Mouse (Mus musculus) hindbrain, embryonic 16.5 days (tissue): ENCODE results near the gene Glis2. TPM values are rescaled to one million over a fixed set of nuclear protein-coding genes. Genes with fewer than 3 reads are reported as not detected.

ENCODE experiments used
- ATAC-seq: fragments of 200-750 bp; cut with Nextera tagmentation; 2 replicates; pipeline ENCODE4 v1.8.0; 2017; ENCODE audit warnings: moderate TSS enrichment, moderate library complexity
- H3K27ac ChIP-seq: fragments of 300-500 bp; sonication (generic); 2 replicates; pipeline ENCODE4 v1.5.1; 2014; ENCODE audit warnings: low read depth, mild to moderate bottlenecking, control low read depth, low read length, moderate library complexity
- H3K27me3 ChIP-seq: fragments of 300-500 bp; sonication (generic); replicated peaks from 2 replicates; pipeline ENCODE4 v1.6.1; 2014; ENCODE audit warnings: low read length; ENCODE audit not compliant: control insufficient read depth, insufficient read depth
- H3K36me3 ChIP-seq: fragments of 300-500 bp; sonication (generic); 2 replicates; pipeline ENCODE4 v1.6.1; 2014; ENCODE audit warnings: mild to moderate bottlenecking, low read length, moderate library complexity, mixed read lengths; ENCODE audit not compliant: control insufficient read depth, insufficient read depth
- H3K4me1 ChIP-seq: fragments of 300-500 bp; sonication (generic); 2 replicates; pipeline ENCODE4 v1.6.1; 2014; ENCODE audit warnings: low read depth, low read length; ENCODE audit not compliant: control insufficient read depth, insufficient read depth
- H3K4me2 ChIP-seq: fragments of 300-500 bp; sonication (generic); 2 replicates; pipeline ENCODE4 v1.6.1; 2014; ENCODE audit warnings: mild to moderate bottlenecking, low read length, control low read depth, moderate library complexity
- H3K4me3 ChIP-seq: fragments of 300-500 bp; sonication (generic); 2 replicates; pipeline ENCODE4 v1.5.1; 2014; ENCODE audit warnings: mild to moderate bottlenecking, low read length, control low read depth, moderate library complexity
- H3K9ac ChIP-seq: fragments of 300-500 bp; sonication (generic); 2 replicates; pipeline ENCODE4 v1.6.1; 2014; ENCODE audit warnings: low read depth, mild to moderate bottlenecking, control low read depth, low read length, moderate library complexity
- H3K9me3 ChIP-seq: fragments of 300-500 bp; sonication (generic); 2 replicates; pipeline ENCODE4 v1.6.1; 2014; ENCODE audit warnings: mild to moderate bottlenecking, low read length, moderate library complexity; ENCODE audit not compliant: control insufficient read depth
- WGBS: fragments of 180-500 bp; shearing (Covaris S2); extraction: QIAGEN DNeasy Blood & Tissue Kit; methylation state at CpG from one replicate; pipeline ENCODE4 v1.1.7; 2014; 5-methylcytosine and 5-hydroxymethylcytosine counted together
- polyA plus RNA-seq: library from polyadenylated mRNA; unstranded; fragments of >200 nt; fragmentation: Nextera tagmentation; extraction: Ambion mirVana; gene quantifications from 2 replicates; pipeline ENCODE4 v1.2.1, GENCODE M21; 2015

Glis2 gene
- polyA plus RNA-seq, 1 experiment from 2014 or later: 14.2 TPM

DNA sequence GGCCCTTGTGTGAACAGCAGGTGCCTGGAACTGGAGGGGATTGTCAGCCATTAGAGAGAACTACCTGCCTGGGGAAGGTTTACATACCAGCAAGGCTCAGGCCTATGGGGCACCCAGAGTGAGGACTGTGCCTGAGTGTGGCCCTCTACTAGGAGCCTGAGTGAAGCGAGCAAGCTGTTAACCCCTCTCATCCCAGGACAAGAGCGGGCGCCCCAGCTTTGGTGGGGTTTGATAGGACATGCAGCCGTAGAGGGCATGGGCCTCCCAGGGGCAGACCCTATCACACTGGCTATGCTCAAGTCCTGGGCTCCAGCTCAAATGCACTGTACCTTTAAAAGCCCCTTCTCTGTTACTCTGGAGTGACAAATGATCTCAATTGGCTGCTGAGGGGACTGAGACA lies 52.3 kb downstream of the Glis2 start:
- Histone ChIP-seq H3K4me2 (no peak overlapping the region), H3K27me3 (no peaks in the 10 kb centered on the region), H3K4me3 (no peak overlapping the region), H3K9ac (no peak overlapping the region), H3K36me3 (no peaks in the 10 kb centered on the region), H3K9me3 (no peaks in the 10 kb centered on the region), H3K4me1 (peaks cover 21% of the 10 kb centered on the region), H3K27ac (peak overlapping the region; percentile 42; the same call in 1 of the 2 replicates)
- WGBS: 78% methylated on average over 4 of the region's 4 CpGs
- no peak for ATAC-seq

DNA sequence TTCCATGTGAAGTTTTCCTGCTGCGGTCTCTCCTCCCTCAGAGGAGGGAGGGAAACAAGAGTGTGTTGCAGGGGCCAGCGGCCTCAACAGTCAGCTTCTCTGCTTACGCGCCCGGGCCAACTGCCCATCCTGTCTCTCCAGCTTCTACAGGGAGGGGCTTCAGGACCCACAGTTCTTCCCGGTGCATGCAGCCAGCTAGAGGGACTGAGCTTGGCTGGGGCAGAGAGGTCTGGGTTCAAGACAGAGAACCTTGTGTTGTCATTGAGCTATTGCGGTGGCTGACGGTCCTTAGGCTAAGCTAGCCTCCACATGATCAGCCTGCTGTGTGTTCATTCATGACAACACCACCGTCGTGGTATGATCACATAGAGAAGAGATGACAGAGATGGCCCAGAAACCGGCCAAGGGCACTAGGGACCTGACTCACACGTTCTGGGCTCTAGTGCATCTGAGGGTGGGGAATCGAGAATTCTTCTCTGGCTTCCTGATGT lies 53.2 kb downstream of the Glis2 start:
- Histone ChIP-seq H3K27ac (peak overlapping the region; percentile 42; the same call in 1 of the 2 replicates), H3K9ac (no peak overlapping the region), H3K4me3 (no peak overlapping the region), H3K4me1 (peaks cover 14% of the 10 kb centered on the region), H3K27me3 (no peaks in the 10 kb centered on the region), H3K4me2 (no peak overlapping the region), H3K9me3 (no peaks in the 10 kb centered on the region), H3K36me3 (no peaks in the 10 kb centered on the region)
- peak; percentile 38; the same call in 1 of the 2 replicates for ATAC-seq
- 53% methylated on average over 13 of the region's 13 CpGs for WGBS

GRCm38 (mm10) chr16:4648416-4649023 lies 54.0 kb downstream of the Glis2 start:
- H3K4me1 ChIP-seq: peaks cover 11% of the 10 kb centered on the region
- 0 out of 2 replicates have a peak, but pooled peaks cover 2% of the 10 kb centered on the region for H3K36me3 ChIP-seq
- H3K27me3 ChIP-seq: no peaks in the 10 kb centered on the region
- no peak overlapping the region for H3K9ac ChIP-seq
- H3K4me3 ChIP-seq: no peak overlapping the region
- no peaks in the 10 kb centered on the region for H3K9me3 ChIP-seq
- no peak overlapping the region for H3K4me2 ChIP-seq
- H3K27ac ChIP-seq: no peak overlapping the region
- 76% methylated on average over 28 of the region's 28 CpGs for WGBS
- no peak for ATAC-seq

GRCm38 (mm10) chr16:4649211-4649610 lies 54.7 kb downstream of the Glis2 start:
- ATAC-seq: 0 out of 2 replicates have a peak, but pooled peaks have one; percentile 17
- Histone ChIP-seq H3K9me3 (no peaks in the 10 kb centered on the region), H3K36me3 (0 out of 2 replicates have a peak, but pooled peaks cover 2% of the 10 kb centered on the region), H3K4me1 (peaks cover 7% of the 10 kb centered on the region), H3K4me2 (no peak overlapping the region), H3K4me3 (no peak overlapping the region), H3K9ac (no peak overlapping the region), H3K27me3 (no peaks in the 10 kb centered on the region), H3K27ac (no peak overlapping the region)
- WGBS: 84% methylated on average over 5 of the region's 5 CpGs

- 90% methylated on average over 11 of the region's 11 CpGs for WGBS
- H3K27ac ChIP-seq: no peak overlapping the region
- H3K9me3 ChIP-seq: no peaks in the 10 kb centered on the region
- ATAC-seq: no peak
- H3K27me3 ChIP-seq: no peaks in the 10 kb centered on the region
- H3K9ac ChIP-seq: no peak overlapping the region
- H3K36me3 ChIP-seq: 0 out of 2 replicates have a peak, but pooled peaks cover 2% of the 10 kb centered on the region
- H3K4me3 ChIP-seq: no peak overlapping the region
- peaks cover 6% of the 10 kb centered on the region for H3K4me1 ChIP-seq
- H3K4me2 ChIP-seq: no peak overlapping the region
These were observed 55.2 kb downstream of the Glis2 start for GRCm38 (mm10) chr16:4649692-4650091.

- Histone ChIP-seq H3K27me3 (no peaks in the 10 kb centered on the region), H3K9ac (no peak overlapping the region), H3K4me3 (no peak overlapping the region), H3K27ac (no peak overlapping the region), H3K36me3 (0 out of 2 replicates have a peak, but pooled peaks cover 2% of the 10 kb centered on the region), H3K4me2 (no peak overlapping the region), H3K9me3 (no peaks in the 10 kb centered on the region), H3K4me1 (peaks cover 6% of the 10 kb centered on the region)
- 82% methylated on average over 3 of the region's 3 CpGs for WGBS
- ATAC-seq: no peak
These were observed 55.6 kb downstream of the Glis2 start for GRCm38 (mm10) chr16:4650161-4650560.

DNA sequence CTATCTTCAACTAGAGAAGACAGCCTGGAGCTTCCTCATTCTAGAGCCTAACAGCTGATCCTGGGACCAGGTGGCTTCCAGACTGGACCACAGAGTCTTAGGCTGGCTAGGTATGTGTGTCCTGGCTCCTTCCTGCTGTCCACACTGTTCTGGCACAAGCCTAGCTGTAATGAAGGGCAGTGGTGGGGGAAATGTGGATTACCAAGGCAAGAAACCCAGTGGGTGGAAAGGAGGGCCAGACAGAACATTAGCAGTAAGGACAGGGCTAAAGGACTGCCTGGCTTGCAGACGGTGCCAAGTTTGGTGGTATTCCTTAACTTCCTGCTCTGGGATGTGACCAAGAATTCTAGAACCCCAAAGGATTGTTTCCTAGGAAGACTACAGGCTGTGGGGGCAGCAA lies 56.6 kb downstream of the Glis2 start:
- no peak for ATAC-seq
- Histone ChIP-seq H3K9ac (no peak overlapping the region), H3K27ac (no peak overlapping the region), H3K4me1 (peaks cover 6% of the 10 kb centered on the region), H3K27me3 (no peaks in the 10 kb centered on the region), H3K36me3 (0 out of 2 replicates have a peak, but pooled peaks cover 2% of the 10 kb centered on the region), H3K4me3 (no peak overlapping the region), H3K4me2 (no peak overlapping the region), H3K9me3 (no peaks in the 10 kb centered on the region)
- 92% methylated on average over 1 of the region's 1 CpGs for WGBS

GRCm38 (mm10) chr16:4651624-4652023 lies 57.1 kb downstream of the Glis2 start:
- no peak overlapping the region for H3K4me3 ChIP-seq

GRCm38 (mm10) chr16:4652707-4653416 lies 58.3 kb downstream of the Glis2 start:
- WGBS: 66% methylated on average over 4 of the region's 4 CpGs
- no peaks in the 10 kb centered on the region for H3K9me3 ChIP-seq
- no peak for ATAC-seq

More at GRCm38 (mm10) chr16:4651624-4652023, 57.1 kb downstream of the Glis2 start:
- Histone ChIP-seq H3K36me3 (0 out of 2 replicates have a peak, but pooled peaks cover 2% of the 10 kb centered on the region), H3K27ac (no peak overlapping the region), H3K4me2 (no peak overlapping the region), H3K4me1 (peaks cover 6% of the 10 kb centered on the region), H3K9ac (no peak overlapping the region), H3K27me3 (no peaks in the 10 kb centered on the region), H3K9me3 (no peaks in the 10 kb centered on the region)
- 80% methylated on average over 7 of the region's 7 CpGs for WGBS
- ATAC-seq: no peak

More at GRCm38 (mm10) chr16:4652707-4653416, 58.3 kb downstream of the Glis2 start:
- no peaks in the 10 kb centered on the region for H3K27me3 ChIP-seq
- peaks cover 4% of the 10 kb centered on the region; the same call in 1 of the 2 replicates for H3K4me1 ChIP-seq
- no peak overlapping the region for H3K4me3 ChIP-seq
- no peak overlapping the region for H3K4me2 ChIP-seq
- H3K27ac ChIP-seq: no peak overlapping the region
- 0 out of 2 replicates have a peak, but pooled peaks cover 2% of the 10 kb centered on the region for H3K36me3 ChIP-seq
- H3K9ac ChIP-seq: no peak overlapping the region
